Mouse (Mus musculus) liver, postnatal 0 days (tissue): Measurements from ENCODE around the gene Adck1.

ENCODE experiments used
- CTCF ChIP-seq: sonication (generic); IDR thresholded peaks from 2 replicates; pipeline ENCODE4 v1.5.1; 2016; ENCODE audit warnings: antibody characterized with exemption, low read depth
- EP300 ChIP-seq: IDR thresholded peaks from 2 replicates; pipeline ENCODE4 v1.6.1; 2016; ENCODE audit warnings: antibody characterized with exemption, low read depth, mild to moderate bottlenecking

DNA sequence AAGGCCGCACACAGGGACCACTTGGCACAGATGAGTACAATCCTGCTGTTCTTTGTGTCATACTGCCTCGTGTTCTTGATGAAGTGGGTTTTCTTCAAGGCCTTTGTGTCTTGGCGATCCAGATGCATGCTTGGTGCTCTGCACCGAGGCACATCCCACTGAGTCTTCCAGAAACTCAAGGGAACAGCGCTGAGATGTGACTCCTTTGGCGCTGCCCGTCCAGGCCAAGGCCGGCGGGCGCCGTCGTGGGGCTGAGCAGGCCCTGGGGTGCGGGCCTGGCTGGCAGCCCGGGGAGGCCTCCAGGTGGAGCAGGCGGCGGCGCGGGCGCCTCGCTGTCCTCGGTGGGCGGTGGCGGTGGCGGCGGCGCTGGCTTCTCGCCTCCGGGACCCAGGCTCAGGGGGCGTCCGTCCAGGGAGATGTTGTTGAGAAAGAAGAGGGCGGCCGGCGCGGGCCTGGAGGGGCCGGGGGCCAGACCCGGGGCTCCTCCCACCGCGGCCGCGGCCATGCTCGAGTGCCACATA, 6.1 kb upstream of the Adck1 start:
- TF ChIP-seq EP300 (no peak), CTCF (no peak)
